Mouse (Mus musculus) liver, embryonic 14.5 days (tissue): ENCODE measurements around the gene Cd2.

Experiments
- CTCF ChIP-seq: IDR thresholded peaks from 2 replicates; pipeline ENCODE4 v1.5.1; 2016; ENCODE audit warnings: antibody characterized with exemption, low read depth, control low read depth
- EP300 ChIP-seq: IDR thresholded peaks from 2 replicates; pipeline ENCODE4 v1.6.1; 2016; ENCODE audit warnings: antibody characterized with exemption, low read depth

GRCm38 (mm10) chr3:101232570-101232969 is 55.2 kb downstream of the Cd2 start:
- TF ChIP-seq CTCF (no peak), EP300 (no peak)
